Mouse (Mus musculus) lung, embryonic 14.5 days (tissue): ENCODE results near the gene Prdm1. TPM values are rescaled to one million over a fixed set of nuclear protein-coding genes. Genes with fewer than 3 reads are reported as not detected.

ENCODE experiments used
- ATAC-seq: fragments of 200-750 bp; cut with Nextera tagmentation; 2 replicates; pipeline ENCODE4 v1.8.0; 2017; ENCODE audit warnings: mild to moderate bottlenecking, moderate TSS enrichment, moderate library complexity; ENCODE audit not compliant: insufficient read depth
- DNase-seq: peaks from one replicate; pipeline ENCODE4 v3.0.0-alpha.2; 2015
- H3K27ac ChIP-seq: fragments of 300-500 bp; sonication (generic); 2 replicates; pipeline ENCODE4 v1.5.1; 2014; ENCODE audit warnings: low read depth, mild to moderate bottlenecking, moderate library complexity
- H3K27me3 ChIP-seq: fragments of 300-500 bp; sonication (generic); 2 replicates; pipeline ENCODE4 v1.6.1; 2014; ENCODE audit warnings: low read length, control low read depth; ENCODE audit not compliant: insufficient read depth
- H3K36me3 ChIP-seq: fragments of 300-500 bp; sonication (generic); 2 replicates; pipeline ENCODE4 v1.6.1; 2014; ENCODE audit warnings: control low read depth; ENCODE audit not compliant: insufficient read depth
- H3K4me1 ChIP-seq: fragments of 300-500 bp; sonication (generic); 2 replicates; pipeline ENCODE4 v1.6.1; 2014; ENCODE audit warnings: antibody characterized with exemption, control low read depth; ENCODE audit not compliant: insufficient read depth
- H3K4me2 ChIP-seq: fragments of 300-500 bp; sonication (generic); 2 replicates; pipeline ENCODE4 v1.6.1; 2014; ENCODE audit warnings: mild to moderate bottlenecking
- H3K4me3 ChIP-seq: fragments of 300-500 bp; sonication (generic); 2 replicates; pipeline ENCODE4 v1.5.1; 2014; ENCODE audit warnings: low read depth, low read length
- H3K9ac ChIP-seq: fragments of 300-500 bp; sonication (generic); 2 replicates; pipeline ENCODE4 v1.6.1; 2014
- H3K9me3 ChIP-seq: fragments of 300-500 bp; sonication (generic); 2 replicates; pipeline ENCODE4 v1.6.1; 2016; ENCODE audit warnings: low read depth, low read length, control low read depth
- CTCF ChIP-seq: IDR thresholded peaks from 2 replicates; pipeline ENCODE4 v1.5.1; 2016; ENCODE audit warnings: antibody characterized with exemption, low read depth
- WGBS: fragments of 180-500 bp; shearing (Covaris S2); extraction: QIAGEN DNeasy Blood & Tissue Kit; methylation state at CpG from one replicate; pipeline ENCODE4 v1.1.7; 2014; 5-methylcytosine and 5-hydroxymethylcytosine counted together
- polyA plus RNA-seq: library from polyadenylated mRNA; unstranded; fragments of >200 nt; fragmentation: Nextera tagmentation; extraction: Ambion mirVana; gene quantifications from 2 replicates; pipeline ENCODE4 v1.2.1, GENCODE M21; 2014

The Prdm1 gene
- polyA plus RNA-seq, 1 experiment from 2014 or later: 2.7 TPM

- Histone ChIP-seq H3K27ac (no peak overlapping the region), H3K4me1 (peaks cover 9% of the 10 kb centered on the region), H3K36me3 (no peaks in the 10 kb centered on the region), H3K27me3 (peaks cover 11% of the 10 kb centered on the region; the same call in 1 of the 2 replicates), H3K4me3 (no peak overlapping the region), H3K4me2 (no peak overlapping the region), H3K9me3 (no peaks in the 10 kb centered on the region), H3K9ac (no peak overlapping the region)
- no peak for TF ChIP-seq CTCF
- ATAC-seq: no peak
- 52% methylated on average over 5 of the region's 5 CpGs for WGBS
- no peak for DNase-seq
Measured at GRCm38 (mm10) chr10:44478091-44478490, 50.2 kb downstream of the Prdm1 start.

GRCm38 (mm10) chr10:44477240-44477639, 51.1 kb downstream of the Prdm1 start:
- TF ChIP-seq CTCF: no peak
- no peak overlapping the region for H3K4me3 ChIP-seq
- no peaks in the 10 kb centered on the region for H3K36me3 ChIP-seq
- peak overlapping the region; percentile 48 for H3K4me2 ChIP-seq
- DNase-seq (no peak), ATAC-seq (no peak)
- no peak overlapping the region; the same call in 1 of the 2 replicates for H3K27ac ChIP-seq
- no peak overlapping the region for H3K9ac ChIP-seq
- H3K4me1 ChIP-seq: peaks cover 9% of the 10 kb centered on the region
- H3K9me3 ChIP-seq: no peaks in the 10 kb centered on the region
- WGBS: 29% methylated on average over 8 of the region's 8 CpGs
- H3K27me3 ChIP-seq: peaks cover 11% of the 10 kb centered on the region; the same call in 1 of the 2 replicates

GRCm38 (mm10) chr10:44476523-44476922, 51.8 kb downstream of the Prdm1 start:
- Histone ChIP-seq H3K4me3 (0 out of 2 replicates have a peak overlapping the region, but pooled peaks have one; percentile 5), H3K4me2 (peak overlapping the region; percentile 48)
- peak; percentile 64 for DNase-seq

DNA sequence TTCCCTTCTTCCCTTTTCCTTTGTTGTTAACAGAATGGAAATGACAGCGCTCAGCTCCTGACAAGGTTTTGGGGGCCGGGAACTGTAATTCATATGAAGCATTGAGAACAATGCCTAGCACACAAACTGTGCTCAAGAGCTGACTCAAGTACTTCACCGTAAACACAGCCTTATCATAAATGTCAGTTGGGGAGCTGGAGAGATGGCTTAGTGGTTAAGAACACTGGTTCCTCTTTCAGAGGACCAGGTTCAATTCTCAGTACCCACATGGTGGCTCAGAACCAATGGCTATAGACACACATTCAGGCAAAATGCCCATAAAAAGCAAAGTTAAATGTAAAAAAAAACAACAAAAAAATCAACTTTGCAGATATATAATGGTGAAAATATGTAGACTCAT, 52.9 kb downstream of the Prdm1 start:
- no peak for TF ChIP-seq CTCF
- Histone ChIP-seq H3K4me2 (no peak overlapping the region), H3K27me3 (peaks cover 8% of the 10 kb centered on the region; the same call in 1 of the 2 replicates), H3K4me1 (peaks cover 5% of the 10 kb centered on the region; the same call in 1 of the 2 replicates), H3K27ac (no peak overlapping the region), H3K9ac (no peak overlapping the region), H3K9me3 (no peaks in the 10 kb centered on the region), H3K36me3 (no peaks in the 10 kb centered on the region), H3K4me3 (no peak overlapping the region)
- WGBS: 63% methylated on average over 3 of the region's 3 CpGs
- DNase-seq (no peak), ATAC-seq (no peak)

More at GRCm38 (mm10) chr10:44476523-44476922, 51.8 kb downstream of the Prdm1 start:
- Histone ChIP-seq H3K36me3 (no peaks in the 10 kb centered on the region), H3K27me3 (peaks cover 11% of the 10 kb centered on the region; the same call in 1 of the 2 replicates), H3K4me1 (peaks cover 8% of the 10 kb centered on the region), H3K9me3 (no peaks in the 10 kb centered on the region), H3K9ac (no peak overlapping the region), H3K27ac (no peak overlapping the region; the same call in 1 of the 2 replicates)
- no peak for TF ChIP-seq CTCF
- 21% methylated on average over 13 of the region's 13 CpGs for WGBS
- peak; percentile 57; the same call in 1 of the 2 replicates for ATAC-seq

- peak; percentile 88 for ATAC-seq
- peak; percentile 94 for DNase-seq
- peaks cover 8% of the 10 kb centered on the region; the same call in 1 of the 2 replicates for H3K27me3 ChIP-seq
- no peaks in the 10 kb centered on the region for H3K36me3 ChIP-seq
- TF ChIP-seq CTCF: no peak
- no peak overlapping the region for H3K9ac ChIP-seq
- no peak overlapping the region for H3K4me3 ChIP-seq
- H3K27ac ChIP-seq: no peak overlapping the region
- peaks cover 5% of the 10 kb centered on the region; the same call in 1 of the 2 replicates for H3K4me1 ChIP-seq
- WGBS: 8% methylated on average over 10 of the region's 10 CpGs
- H3K4me2 ChIP-seq: no peak overlapping the region
- H3K9me3 ChIP-seq: no peaks in the 10 kb centered on the region
Measured at GRCm38 (mm10) chr10:44474256-44474655, 54.0 kb downstream of the Prdm1 start.

DNA sequence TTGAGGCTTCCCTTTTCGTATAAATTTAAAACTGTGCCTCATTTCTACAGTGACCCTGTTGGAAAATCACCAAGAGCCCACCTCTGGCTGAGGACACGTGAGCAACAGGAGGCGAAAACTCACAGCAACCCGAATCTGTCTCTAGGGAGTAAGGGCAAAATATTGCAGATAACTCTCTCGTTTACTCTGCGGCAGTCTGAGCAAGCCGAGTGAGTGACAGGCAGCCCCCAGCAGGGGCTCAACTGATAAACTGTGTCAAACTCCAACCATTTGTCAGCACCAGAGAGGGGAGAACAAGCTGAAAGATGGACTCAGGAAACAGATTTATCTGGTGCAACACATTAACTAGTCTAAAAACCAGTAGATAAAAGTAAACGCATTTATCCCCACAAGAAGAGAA, 62.7 kb downstream of the Prdm1 start:
- DNase-seq: no peak
- Histone ChIP-seq H3K4me1 (peaks cover 10% of the 10 kb centered on the region), H3K27me3 (peaks cover 52% of the 10 kb centered on the region), H3K9me3 (no peaks in the 10 kb centered on the region), H3K27ac (no peak overlapping the region), H3K36me3 (no peaks in the 10 kb centered on the region), H3K4me2 (peak overlapping the region; percentile 21; the same call in 1 of the 2 replicates), H3K9ac (no peak overlapping the region), H3K4me3 (no peak overlapping the region)
- 4% methylated on average over 8 of the region's 8 CpGs for WGBS
- ATAC-seq: no peak
- TF ChIP-seq CTCF: no peak

GRCm38 (mm10) chr10:44464563-44464962, 63.7 kb downstream of the Prdm1 start:
- no peak overlapping the region for H3K4me3 ChIP-seq
- DNase-seq: no peak
- H3K27ac ChIP-seq: no peak overlapping the region
- H3K36me3 ChIP-seq: no peaks in the 10 kb centered on the region
- no peak overlapping the region for H3K4me2 ChIP-seq
- 60% methylated on average over 5 of the region's 5 CpGs for WGBS
- H3K9me3 ChIP-seq: no peaks in the 10 kb centered on the region
- H3K27me3 ChIP-seq: peaks cover 54% of the 10 kb centered on the region
- TF ChIP-seq CTCF: no peak
- peaks cover 10% of the 10 kb centered on the region for H3K4me1 ChIP-seq
- ATAC-seq: no peak
- no peak overlapping the region for H3K9ac ChIP-seq
